Mouse (Mus musculus) cerebellum, postnatal 4 days (tissue): Measurements from ENCODE around the gene Mark3.
"Not testable (repeated sequence)": the region's sequence is repeated elsewhere in the genome, so short reads cannot be mapped to it uniquely, and the experiment has no call there.

Experiments used
- DNase-seq, 2 experiments: peaks; one replicate each; pipeline ENCODE4 v3.0.0; 2022; ENCODE audit warnings: low spot score in 2 of 2, mixed read lengths in 1 of 2

Gene Mark3

DNA sequence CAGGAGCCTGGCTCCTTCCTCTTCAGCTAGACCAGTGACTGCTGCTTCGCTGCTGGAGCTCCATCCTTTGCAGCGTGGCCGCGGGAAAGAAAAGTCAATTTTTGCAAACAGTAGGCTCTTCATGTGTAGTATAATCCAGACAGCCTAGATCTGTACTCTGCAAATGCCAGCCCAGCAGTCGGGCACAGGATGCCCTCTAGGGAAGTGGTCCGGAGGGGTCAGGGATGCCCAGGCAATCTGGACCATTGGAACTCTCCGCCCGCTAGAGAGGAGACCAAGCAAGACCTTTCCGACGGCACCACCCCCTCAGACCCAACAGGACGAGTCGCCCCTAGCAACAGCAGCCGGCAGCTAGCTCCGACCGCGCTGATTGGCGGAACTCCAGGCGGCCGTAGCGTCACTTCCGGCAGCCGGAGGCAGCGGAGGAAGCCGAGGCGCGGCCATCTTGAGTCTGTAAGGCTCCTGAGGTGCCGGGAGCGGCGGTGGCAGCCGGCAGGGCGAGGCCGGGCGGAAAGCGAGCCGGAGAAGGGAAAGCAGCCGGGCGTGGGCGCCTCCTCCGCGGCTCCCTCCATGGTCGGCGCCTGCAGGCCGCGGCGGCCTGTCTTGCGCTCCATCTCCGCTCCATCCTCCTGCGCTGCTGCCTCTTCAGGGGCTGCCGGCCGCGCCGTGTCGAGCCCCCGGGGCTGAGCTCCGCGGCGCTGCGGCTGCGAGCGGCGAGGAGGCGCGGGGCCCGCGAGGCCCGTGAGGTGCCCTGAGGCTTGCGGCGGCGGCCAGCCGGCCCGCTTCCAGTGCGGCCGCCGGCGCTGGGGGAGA, at the start of gene Mark3:
Gene Mark3, plus strand, starts transcription at position 450 of the 813 bp plus-strand sequence.
- DNase-seq: peak; percentile 92 to 98

DNA sequence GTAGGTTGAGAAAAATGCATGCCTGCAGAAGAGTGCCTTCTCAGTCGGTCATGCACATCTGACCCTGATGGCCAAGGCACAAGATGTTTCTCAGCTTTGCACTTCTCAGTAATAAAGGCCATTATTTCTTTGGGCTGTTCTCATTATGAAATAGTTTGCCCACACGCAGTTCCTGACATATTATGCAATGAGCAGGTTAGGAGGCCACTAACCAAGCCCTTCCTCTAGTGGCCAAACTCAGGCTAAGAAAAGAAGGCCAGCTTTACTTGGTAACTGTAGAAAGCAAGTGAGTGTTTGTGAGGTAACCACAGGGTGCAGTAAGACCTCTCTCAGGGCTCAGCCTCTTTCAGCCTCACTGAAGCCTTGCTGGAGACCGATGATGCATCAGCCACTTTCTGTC, 49.4 kb upstream of the Mark3 start:
- DNase-seq: no peak

DNA sequence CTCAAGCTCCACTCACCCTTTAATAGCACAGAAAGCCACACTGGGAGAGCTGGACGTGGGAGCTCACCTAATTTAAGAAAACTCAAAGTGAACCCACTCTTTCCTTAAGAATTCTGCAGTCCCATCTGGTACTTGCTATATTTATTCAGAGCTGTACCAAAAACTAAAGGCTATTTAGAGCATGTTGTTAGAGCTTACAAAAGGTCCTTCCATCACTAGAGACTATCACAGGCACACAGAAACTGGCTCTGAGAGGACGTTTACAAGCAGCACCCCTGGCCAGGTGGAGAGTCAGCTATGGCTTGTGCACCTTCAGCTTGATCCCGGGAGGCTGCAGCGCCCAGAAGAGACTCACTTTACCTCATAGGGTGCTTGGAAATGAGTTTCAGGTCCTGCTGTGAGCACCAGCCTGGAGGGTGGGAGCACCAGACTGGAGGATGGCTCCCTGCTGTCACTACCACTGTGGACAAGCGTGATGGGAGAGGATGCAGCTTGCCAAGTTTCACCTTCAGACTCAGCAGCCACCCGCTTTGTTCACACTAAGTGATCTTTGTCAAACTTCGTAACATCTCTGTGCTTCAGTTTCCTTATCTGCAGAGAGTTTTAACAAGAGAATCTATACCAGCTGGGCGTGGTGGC, 46.6 kb upstream of the Mark3 start:
- DNase-seq: no peak

DNA sequence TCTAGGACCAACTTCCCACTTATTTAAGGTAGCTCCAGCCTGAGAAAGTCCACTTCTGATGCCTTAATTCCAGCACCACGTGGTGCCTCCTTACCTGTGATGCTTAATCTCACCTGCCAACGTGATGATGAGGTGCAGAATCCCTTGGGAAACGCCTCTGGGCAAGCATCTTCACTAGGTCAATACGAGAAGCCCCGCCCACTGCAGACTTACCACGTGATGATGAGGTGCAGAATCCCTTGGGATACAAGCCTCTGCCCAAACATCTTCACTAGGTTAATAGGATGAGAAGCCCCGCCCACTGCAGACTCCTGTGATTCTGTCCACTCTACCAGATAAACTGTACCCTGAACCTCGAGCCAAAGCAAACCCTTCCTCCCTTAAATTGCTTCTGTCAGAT, 45.1 kb upstream of the Mark3 start:
- no peak for DNase-seq

DNA sequence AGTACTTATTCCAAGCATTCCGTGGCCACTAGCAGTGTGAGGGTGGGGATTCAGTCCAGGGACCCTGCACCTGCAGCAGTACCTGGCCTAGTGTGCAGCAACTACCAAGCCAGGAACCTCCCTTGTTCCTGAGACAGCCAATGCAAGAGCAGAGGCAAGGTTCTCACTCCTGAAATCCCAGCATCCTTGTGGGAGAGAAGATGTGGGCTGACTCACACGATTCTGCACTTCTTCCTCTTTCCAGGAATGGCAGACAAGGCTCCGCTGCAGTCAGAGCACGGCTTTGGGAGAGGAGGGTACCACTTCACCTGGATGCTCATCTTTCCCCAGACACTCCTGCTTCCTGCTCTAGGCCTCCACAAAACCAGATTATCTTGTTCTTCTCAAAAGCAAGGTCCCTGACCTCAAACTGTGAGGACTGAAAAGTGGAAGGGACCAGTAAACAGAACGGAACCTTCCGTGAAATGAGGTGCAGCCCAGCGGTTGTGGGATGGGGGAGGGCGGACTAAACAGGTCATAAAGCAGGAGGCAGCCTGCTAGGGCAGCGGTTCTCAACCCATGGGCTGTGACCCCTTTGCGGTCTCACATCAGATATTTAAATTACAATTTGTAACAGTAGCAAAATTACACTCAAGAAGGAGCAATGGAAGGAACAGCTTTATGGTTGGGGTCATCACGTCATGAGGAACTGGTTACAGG, 41.1 kb upstream of the Mark3 start:
- no peak for DNase-seq

DNA sequence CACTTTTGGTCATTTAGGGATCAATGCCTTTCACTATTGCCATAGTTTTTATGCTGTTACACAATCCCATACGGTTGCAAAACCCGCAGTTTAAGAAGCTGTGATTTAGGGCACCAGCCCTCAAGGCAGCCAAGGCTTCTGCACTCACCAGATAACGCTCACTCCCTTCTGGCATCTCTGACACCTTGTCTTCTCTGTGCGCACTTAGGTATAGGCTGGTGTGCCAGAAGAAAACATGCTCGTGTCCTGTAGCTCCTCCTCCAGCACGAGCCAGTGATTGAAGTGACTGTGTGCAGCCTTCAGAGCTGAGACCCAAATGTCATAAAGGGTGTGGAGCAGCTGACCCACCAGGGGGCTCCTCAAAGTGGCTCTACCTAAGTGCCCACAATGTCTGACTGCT, 39.0 kb upstream of the Mark3 start:
- no peak for DNase-seq

DNA sequence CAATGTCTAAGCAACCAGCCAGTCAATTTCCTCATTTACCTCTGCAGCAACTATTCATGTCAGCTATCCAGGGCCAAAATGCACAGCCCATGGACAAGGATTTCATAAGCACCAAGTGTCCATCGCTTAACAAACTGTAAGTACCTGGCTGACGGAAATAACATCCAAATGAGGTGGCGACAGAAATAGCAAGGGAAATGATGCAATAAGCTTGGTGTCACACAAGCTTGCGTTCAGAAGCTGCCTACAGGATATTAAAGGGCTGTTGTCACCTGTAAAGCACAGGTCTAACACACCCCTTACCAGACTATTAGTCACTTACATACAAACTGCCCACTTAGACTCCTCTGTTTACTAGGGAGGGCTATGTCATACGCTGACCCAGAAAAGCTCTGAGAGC, 38.6 kb upstream of the Mark3 start:
- DNase-seq: no peak

DNA sequence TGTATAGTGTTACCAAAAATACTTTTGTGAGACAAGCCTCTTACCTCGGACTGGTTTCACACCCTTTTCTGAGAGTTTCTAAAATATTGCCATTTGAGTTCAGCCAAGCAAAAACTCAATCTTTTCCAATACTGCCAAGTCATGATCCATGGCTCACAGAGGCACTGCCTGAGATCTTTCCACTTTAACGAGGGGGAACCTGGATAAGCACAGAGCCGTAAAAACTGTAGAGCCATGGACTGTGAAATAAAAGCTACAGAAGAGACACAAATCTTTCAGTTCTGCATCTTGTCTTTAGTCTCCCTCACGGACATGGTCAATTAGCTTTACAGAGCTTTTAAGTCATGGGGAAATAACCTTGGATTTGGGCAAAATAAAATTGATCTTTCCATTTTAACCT, 37.6 kb upstream of the Mark3 start:
- DNase-seq: no peak

DNA sequence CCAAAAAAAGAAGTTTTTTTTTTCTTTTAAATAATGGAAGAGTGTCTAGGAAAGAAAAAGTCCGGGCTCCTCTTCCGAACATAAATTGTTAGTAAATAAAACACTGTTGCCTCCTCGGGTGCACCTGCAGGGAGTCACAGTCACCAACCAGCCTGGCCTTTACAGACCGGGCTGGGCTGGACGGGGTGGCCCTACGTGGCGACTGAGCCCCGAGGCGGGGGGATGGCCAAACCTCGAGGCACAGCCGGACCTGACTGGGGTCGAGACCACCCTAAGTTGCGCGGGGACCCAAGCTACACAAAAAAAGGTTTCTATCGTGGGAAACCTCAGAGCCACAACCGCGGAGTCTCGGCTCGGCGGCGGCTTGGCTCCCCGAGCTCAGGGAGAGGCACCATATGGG, 37.0 kb upstream of the Mark3 start:
- DNase-seq: no peak

DNA sequence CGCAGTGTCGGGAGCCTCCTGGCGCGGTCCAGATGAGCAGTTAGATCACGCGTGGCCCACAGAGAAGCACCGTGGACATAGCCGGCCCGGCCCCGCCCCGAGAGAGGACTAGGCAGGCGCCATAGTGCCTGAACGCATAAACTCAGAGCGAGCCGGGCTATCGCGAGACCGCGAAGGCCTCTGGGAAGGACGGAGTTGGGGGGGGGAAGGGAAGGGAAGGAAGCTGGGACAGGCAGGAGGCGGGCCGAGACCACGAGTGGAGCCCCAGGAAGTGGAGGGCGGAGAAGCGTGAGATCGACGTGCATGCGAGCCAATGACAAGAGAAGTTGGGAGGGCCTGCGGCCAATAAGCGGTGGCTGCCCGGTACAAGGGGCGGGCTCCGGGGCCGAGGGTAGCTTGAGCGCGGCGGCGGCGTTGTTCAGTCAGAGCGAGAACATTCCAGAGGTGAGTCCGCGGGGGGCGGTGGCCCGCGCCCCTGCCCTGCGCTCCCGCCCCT, 36.5 kb upstream of the Mark3 start, which contains the start of gene Eif5:
Gene Eif5, plus strand, starts transcription at position 221 of the 496 bp plus-strand sequence.
- DNase-seq: peak; percentile 99 to 100

DNA sequence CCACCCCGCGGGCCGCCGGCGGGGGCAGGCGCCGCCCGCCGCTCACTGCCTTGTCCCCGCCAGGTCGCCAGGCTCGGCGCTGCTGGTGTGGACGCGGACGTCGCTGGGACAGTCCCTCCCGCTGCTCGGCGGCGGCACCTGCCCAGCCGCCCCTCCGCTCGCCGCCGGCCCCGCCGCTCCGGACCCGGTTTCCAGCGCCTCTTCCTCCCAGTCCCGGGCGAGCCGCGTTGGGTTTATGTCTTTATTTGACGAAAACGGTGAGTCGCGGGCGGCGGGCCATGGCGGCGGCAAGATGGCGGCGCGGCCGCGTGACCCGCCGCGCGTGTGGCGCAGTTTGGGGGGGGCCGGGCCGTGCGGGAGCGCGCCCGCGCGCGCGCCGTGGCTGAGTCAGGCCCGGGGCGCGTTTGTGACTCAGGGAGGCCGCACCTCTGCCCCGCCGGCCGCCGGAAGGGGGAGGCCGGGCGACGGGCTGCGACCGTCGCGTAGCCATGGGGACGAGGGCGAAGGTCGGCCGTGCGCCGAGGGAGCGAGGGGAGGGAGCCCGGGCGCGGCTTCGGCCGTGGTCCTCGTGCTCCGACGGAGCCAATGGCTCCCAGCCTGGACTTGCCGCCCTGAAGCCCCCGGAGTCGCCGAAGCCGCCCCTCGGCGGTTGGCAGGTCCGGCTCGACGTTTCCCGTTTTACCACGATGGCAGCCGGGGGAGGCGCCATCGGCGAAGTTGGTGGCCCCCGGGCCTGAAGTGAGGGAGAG, 35.9 kb upstream of the Mark3 start:
- peak; percentile 67 to 84 for DNase-seq

DNA sequence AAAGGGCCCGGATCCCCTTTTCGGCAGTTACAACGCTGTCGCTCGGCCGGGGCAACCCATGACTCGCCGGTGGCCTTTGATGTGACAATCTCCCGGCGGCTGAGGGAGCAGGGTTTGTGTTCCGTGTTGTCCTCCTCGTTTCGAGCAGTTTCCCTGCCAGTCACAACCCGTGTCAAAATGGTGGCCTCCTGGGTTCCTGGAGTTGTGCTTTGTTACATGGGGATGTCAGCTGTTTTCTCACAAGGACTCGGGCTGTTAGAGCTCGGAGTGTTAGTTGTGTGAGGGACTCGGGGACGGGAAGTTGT, 35.3 kb upstream of the Mark3 start:
- DNase-seq: no peak

DNA sequence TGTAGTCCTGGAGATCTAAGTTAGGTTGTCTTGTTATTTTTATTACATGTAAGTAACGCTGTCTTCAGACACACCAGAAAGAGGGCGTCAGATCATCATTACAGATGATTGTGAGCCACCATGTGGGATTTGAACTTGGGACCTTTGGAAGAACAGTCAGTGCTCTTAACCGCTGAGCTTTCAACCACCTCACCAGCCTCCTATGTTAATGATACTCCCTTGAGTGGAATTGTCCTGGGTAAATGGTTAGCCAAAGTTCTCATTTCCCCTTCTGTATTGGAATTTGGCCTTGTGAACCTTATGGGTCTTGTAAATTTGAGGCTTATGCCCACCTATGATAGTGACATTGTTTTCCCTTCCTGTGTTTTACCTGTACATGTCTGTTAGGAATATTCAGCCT, 27.3 kb upstream of the Mark3 start:
- DNase-seq: no peak

DNA sequence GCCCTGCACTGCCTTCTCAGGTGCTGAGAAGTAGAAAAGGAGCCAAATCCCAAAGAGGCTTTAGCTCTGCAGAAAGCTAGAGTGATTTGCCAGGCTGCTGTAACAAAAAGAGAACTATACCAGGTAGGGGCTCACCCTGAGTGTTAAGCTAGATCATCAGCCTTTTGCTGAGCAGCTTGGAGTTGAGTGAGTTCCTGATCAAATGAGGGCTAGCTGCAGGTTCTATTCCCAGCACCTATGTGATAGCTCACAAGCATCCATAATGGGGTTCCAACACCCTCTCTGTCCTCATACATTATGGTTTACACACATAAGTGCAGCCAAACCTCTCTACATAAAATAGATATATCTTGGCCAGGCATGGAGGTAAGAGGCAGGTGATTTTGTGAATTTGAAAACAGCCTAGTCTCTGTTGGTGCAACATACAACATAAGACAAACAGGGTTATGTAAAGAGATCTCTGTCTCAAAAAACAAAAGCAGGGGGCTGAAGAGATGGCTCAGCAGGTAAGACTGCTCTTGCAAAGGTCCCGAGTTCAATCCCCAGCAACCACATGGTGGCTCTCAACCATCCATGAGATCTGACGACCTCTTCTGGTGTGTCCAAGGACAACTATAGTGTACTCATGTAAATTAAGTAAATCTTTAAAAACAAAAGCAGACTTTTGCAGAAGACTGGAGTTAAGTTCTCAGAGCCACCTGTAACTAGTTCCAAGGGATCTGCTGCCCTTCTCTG, 25.6 kb upstream of the Mark3 start:
- no peak for DNase-seq

DNA sequence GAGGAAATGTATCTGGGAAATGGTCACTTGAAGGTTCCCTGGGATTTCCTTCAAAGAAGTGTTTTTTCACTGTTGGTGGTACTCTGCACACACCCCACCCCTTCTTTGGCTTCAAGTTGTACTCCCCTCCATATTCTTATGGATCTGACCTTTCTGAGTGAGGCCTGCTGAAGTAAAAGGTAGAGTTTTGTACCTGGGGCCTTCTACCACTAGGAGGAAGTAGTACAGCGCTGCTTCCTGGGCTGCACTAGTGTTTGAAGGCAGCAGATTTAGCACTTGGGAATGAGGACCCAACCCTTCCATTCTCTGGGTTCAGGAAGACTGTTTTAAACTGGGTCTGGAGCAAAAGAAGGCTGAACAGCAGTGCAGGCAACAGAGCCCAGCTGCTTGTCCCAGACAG, 23.6 kb upstream of the Mark3 start:
- DNase-seq: no peak

DNA sequence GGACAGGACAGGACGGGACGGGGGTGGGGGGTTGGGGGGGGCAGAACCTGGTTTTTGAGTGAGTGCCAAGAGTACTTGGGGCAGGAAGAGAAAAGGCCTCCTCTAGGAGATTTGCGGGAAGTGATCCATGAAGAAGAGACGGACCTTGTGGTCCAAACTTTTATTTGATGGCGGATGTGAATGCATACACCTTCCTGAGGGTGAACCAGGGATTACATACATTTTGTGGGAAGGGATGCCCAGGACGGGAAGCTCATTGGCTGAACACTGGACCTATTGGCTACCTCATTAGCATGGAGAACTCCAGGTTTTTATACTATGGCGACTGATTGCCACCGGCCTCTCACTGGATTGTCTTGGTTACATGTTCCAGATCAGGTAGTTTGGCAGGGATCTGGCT, 22.0 kb upstream of the Mark3 start:
- DNase-seq: no peak

DNA sequence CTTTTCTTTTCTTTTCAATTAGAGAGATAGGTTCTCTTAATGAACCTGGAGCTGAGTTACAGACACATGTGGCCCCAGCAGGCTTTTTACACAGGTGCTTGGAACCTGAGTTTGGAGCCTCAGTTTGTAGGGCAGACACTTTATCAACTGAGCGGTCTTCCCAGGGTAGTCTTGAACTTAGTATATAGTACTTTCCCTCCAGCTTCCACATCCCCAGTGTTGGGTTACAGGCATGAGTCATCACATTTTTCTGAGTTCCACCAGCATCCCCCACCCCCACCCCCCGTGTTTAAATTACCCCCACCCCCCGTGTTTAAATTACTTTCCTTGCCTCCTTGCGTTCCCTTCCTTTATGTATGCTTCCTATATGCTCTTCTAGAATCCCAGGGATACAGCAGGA, 19.0 kb upstream of the Mark3 start:
- no peak for DNase-seq

DNA sequence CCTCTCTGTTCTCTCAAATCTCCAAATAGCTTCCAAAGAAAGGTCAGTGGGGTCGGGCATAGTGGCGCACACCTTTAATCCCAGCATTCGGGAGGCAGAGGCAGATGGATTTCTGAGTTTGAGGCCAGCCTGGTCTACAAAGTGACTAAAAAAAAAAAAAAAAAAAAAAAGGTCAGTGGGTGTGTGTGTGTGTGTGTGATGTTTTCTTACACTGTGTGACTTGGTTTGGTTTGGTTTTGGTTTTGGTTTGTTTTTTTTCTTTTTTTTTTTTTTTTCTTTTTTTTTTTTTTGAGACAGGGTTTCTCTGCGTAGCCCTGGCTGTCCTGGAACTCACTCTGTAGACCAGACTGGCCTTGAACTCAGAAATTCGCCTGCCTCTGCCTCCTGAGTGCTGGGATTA, 18.4 kb upstream of the Mark3 start:
- DNase-seq: not testable (repeated sequence)

DNA sequence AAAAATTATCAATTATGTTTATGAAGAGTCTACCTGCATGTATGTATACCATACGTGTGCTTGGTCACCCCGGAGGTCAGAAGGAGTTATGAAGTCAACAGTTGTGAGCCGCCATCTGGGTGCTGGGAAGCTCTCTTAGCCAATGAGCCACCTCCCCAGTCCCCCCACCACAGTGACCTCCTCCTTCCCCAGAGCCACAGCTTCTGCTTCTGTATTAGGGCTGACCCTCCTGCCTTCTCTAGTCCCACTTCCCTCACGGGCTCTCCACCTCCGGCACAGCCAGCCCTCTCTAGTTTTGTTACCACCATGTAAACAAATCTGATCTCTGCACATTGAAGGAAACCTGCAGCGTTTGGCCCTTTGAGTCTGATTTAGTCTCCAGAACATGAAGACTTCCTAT, 16.8 kb upstream of the Mark3 start:
- no peak for DNase-seq

DNA sequence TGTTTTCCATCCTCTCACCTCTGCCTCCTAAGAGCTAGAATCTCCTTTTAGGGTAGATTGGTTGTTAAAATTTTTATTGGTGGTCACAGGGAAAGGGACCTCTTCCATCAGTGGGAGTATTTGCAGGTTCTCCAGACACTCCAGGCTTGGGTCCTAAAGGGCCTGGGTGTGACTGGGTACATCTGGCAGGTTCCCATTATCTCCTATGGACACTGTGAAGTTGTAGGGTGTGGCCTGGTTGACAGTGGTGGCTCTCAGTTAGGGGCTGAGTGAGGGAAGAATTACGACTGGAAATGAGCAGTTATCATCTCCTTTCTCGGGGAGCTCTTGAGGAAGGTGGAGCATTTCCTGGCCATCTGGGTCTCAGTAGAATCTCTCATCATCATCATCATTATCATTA, 15.7 kb upstream of the Mark3 start:
- no peak for DNase-seq

DNA sequence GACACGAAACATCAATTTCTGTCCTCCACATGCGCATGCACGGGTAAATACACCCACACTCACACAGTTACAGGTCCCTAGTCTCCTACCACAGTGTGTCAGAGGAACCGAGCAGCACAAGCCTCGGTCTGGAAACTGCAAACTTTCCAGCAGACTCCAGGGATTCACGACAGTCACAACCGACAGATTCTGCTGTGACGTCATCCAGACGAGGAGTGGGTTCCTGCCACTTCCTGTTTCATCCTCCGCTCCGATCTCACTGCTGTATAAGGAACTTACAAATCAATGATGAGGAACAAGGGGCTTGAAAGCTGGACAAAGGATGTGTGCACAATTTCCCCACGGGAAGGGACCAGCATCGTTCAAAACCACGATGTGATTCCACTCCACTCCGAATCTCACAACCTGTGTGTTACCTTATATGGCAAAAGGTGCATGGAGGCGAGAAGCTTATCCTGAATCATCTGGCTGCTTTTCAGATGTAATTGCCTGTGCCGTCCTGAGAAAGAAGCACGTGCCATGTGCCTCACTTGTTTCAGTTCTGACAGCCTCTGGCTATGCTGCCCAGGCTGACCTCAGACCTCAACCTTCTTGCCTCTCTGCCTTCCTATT, 14.6 kb upstream of the Mark3 start:
- no peak for DNase-seq
